Mouse (Mus musculus) megakaryocyte, embryonic 14.5 days (primary cell): ENCODE data around the gene Ncoa7.

Experiments
- FLI1 ChIP-seq: IDR thresholded peaks from 2 replicates; pipeline ENCODE4 v1.6.1; 2012; ENCODE audit warnings: low read length, inconsistent platforms, mixed read lengths
- GATA1 ChIP-seq: IDR thresholded peaks from 3 replicates; pipeline ENCODE4 v1.6.1; 2012; ENCODE audit warnings: mixed read lengths, low read length, inconsistent platforms, borderline replicate concordance

- TF ChIP-seq GATA1 = no peak
- TF ChIP-seq FLI1 = no peak
Measured at GRCm38 (mm10) chr10:30729157-30730096, 73.7 kb downstream of the Ncoa7 start.
